Mouse (Mus musculus) erythroblast, embryonic 14.5 days (primary cell): ENCODE measurements at regions not wholly inside any gene's neighbourhood (a gene's known extent, or its start where the extent isn't known, plus 50 kb on each side); places are given as distances from the start of the nearest gene placed in this dataset.

ENCODE experiments used
- GATA1 ChIP-seq: IDR thresholded peaks from 2 replicates; pipeline ENCODE4 v1.6.1; 2012; ENCODE audit warnings: low read length, inconsistent platforms, mixed read lengths
- TAL1 ChIP-seq: IDR thresholded peaks from 3 replicates; pipeline ENCODE4 v1.6.1; 2012; ENCODE audit warnings: low read length, inconsistent platforms, mixed read lengths

DNA sequence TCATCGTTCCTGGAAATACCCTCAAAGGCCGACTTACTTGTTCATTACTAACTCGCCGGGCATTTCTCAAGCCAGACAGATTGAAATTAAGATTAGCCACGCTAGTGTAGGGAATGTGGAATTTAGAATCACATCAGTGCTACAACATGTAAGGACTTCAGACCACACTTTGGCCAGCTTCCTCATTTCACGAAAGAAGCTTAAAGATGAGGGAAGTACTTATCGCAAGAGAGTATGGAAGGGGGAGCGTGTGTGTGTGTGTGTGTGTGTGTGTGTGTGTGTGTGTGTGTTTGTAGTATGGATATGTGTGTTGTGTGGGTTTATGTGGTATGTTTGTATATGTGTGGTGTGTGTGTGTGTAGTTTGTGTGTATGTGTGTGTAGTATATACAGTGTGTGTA lies 99.3 kb upstream of the Plcl2 start:
- TF ChIP-seq TAL1 (no peak), GATA1 (no peak)
